ENCODE assay signal across 8 mouse cellular contexts in genomic region chr7:28732341-28733142, GRCm38 (mm10). TPM values are rescaled to one million over a fixed set of nuclear protein-coding genes. Genes with fewer than 3 reads are reported as not detected.
DNase-seq lines count a peak whose midpoint lies in the region; ATAC-seq and TF ChIP-seq lines count a peak whose summit lies in the region.

No protein-coding gene starts in this region.

- H3K27ac ChIP-seq in forebrain, embryonic 10.5 days: peak overlapping the region; percentile 75
- H3K27ac ChIP-seq in heart, postnatal 0 days (ENCODE audit: low read depth): no peak overlapping the region

- peaks cover 17% of the 10 kb centered on the region for H3K27me3 ChIP-seq in forebrain, embryonic 10.5 days (ENCODE audit: poor library complexity, severe bottlenecking)
- H3K27me3 ChIP-seq in heart, postnatal 0 days (ENCODE audit: control insufficient read depth, insufficient read depth, low read length): no peaks in the 10 kb centered on the region

- H3K9ac ChIP-seq in heart, postnatal 0 days (replicated peaks; ENCODE audit: low read depth, low read length): peak overlapping the region; percentile 32; the same call in 1 of the 2 replicates

- peak; percentile 98 for DNase-seq in R1 (ENCODE audit: low read depth, low spot score)
- DNase-seq in c-Kit-positive CD71-positive TER-119-negative erythroid progenitor cells, embryonic 14.5 days (ENCODE audit: low read depth): peak; percentile 82
- peak; percentile 87 for DNase-seq in forebrain, embryonic 10.5 days (ENCODE audit: extremely low spot score, low spot score)
- DNase-seq in heart, postnatal 0 days (ENCODE audit: low spot score): peak; percentile 45
- DNase-seq in kidney, postnatal 10 days: peak; percentile 89
- peak; percentile 90 for DNase-seq in lung, postnatal 25 days (ENCODE audit: low spot score)
- DNase-seq in retina, adult 2 months (ENCODE audit: low read depth, low spot score): peak; percentile 61
- peak; percentile 61 to 79 for DNase-seq in urinary bladder, postnatal 36 days (ENCODE audit: low spot score in 2 of 2)

- H3K36me3 ChIP-seq in forebrain, embryonic 10.5 days (replicated peaks): peaks cover 35% of the 10 kb centered on the region
- H3K36me3 ChIP-seq in heart, postnatal 0 days (replicated peaks; ENCODE audit: control insufficient read depth, insufficient read depth, low read length): peaks cover 14% of the 10 kb centered on the region

- ATAC-seq in heart, postnatal 0 days (ENCODE audit: insufficient read depth, low read depth): peak; percentile 84

- H3K4me1 ChIP-seq in forebrain, embryonic 10.5 days: peaks cover 19% of the 10 kb centered on the region
- peaks cover 9% of the 10 kb centered on the region for H3K4me1 ChIP-seq in heart, postnatal 0 days (ENCODE audit: control insufficient read depth, insufficient read depth)

- peak overlapping the region; percentile 61 for H3K4me3 ChIP-seq in forebrain, embryonic 10.5 days
- peak overlapping the region; percentile 42 for H3K4me3 ChIP-seq in heart, postnatal 0 days (ENCODE audit: low read depth, low read length)

- peak overlapping the region; percentile 62 for H3K4me2 ChIP-seq in heart, postnatal 0 days (ENCODE audit: low read depth, low read length)

- no peak for TF ChIP-seq EP300 in heart, postnatal 0 days (IDR thresholded peaks at IDR 0.05; ENCODE audit: low read depth)

- no peak for TF ChIP-seq CTCF in heart, postnatal 0 days (IDR thresholded peaks at IDR 0.05; ENCODE audit: low read depth)

- WGBS in forebrain, embryonic 10.5 days: 3% methylated on average over 58 of the region's 58 CpGs
- WGBS in heart, postnatal 0 days: 6% methylated on average over 58 of the region's 58 CpGs

- peaks cover 12% of the 10 kb centered on the region for H3K9me3 ChIP-seq in forebrain, embryonic 10.5 days
- peaks cover 12% of the 10 kb centered on the region for H3K9me3 ChIP-seq in heart, postnatal 0 days (replicated peaks; ENCODE audit: control insufficient read depth, low read length)

RNA-seq across cellular contexts. Expression of gene Mrps12, which starts 9.1 kb away (rescaled TPM):
- 156 and 161 TPM in 2 replicates for polyA plus RNA-seq in forebrain, embryonic 10.5 days (2016; fragmentation: Nextera tagmentation; extraction: Ambion mirVana)
- 73.9 and 95.4 TPM in 2 replicates for total RNA-seq in heart, postnatal 0 days (2014; rRNA removed; ENCODE audit: low replicate concordance)
- polyA plus RNA-seq in heart, postnatal 0 days (2015; fragmentation: Nextera tagmentation; extraction: Ambion mirVana): 133 and 134 TPM in 2 replicates

RNA-seq across cellular contexts. Expression of gene Sars2, which starts 9.2 kb away (rescaled TPM):
- polyA plus RNA-seq in forebrain, embryonic 10.5 days (2016; fragmentation: Nextera tagmentation; extraction: Ambion mirVana): 40.7 and 43.4 TPM in 2 replicates
- 22.6 and 33.4 TPM in 2 replicates for total RNA-seq in heart, postnatal 0 days (2014; rRNA removed; ENCODE audit: low replicate concordance)
- 15.8 and 17.0 TPM in 2 replicates for polyA plus RNA-seq in heart, postnatal 0 days (2015; fragmentation: Nextera tagmentation; extraction: Ambion mirVana)

RNA-seq across cellular contexts. Expression of gene Fbxo17, which starts 15.9 kb away (rescaled TPM):
- 10.7 and 13.9 TPM in 2 replicates for polyA plus RNA-seq in forebrain, embryonic 10.5 days (2016; fragmentation: Nextera tagmentation; extraction: Ambion mirVana)
- total RNA-seq in heart, postnatal 0 days (2014; rRNA removed; ENCODE audit: low replicate concordance): 4.7 and 7.8 TPM in 2 replicates
- polyA plus RNA-seq in heart, postnatal 0 days (2015; fragmentation: Nextera tagmentation; extraction: Ambion mirVana): 4.5 and 5.1 TPM in 2 replicates

RNA-seq across cellular contexts. Expression of gene Ccer2, which starts 23.4 kb away (rescaled TPM):
- polyA plus RNA-seq in forebrain, embryonic 10.5 days (2016; fragmentation: Nextera tagmentation; extraction: Ambion mirVana): not detected in 2 replicates
- total RNA-seq in heart, postnatal 0 days (2014; rRNA removed; ENCODE audit: low replicate concordance): not detected in 2 replicates
- not detected in 2 replicates for polyA plus RNA-seq in heart, postnatal 0 days (2015; fragmentation: Nextera tagmentation; extraction: Ambion mirVana)

RNA-seq across cellular contexts. Expression of gene Sirt2, which starts 34.0 kb away (rescaled TPM):
- polyA plus RNA-seq in forebrain, embryonic 10.5 days (2016; fragmentation: Nextera tagmentation; extraction: Ambion mirVana): 60.8 and 63.5 TPM in 2 replicates
- 44.7 and 53.0 TPM in 2 replicates for total RNA-seq in heart, postnatal 0 days (2014; rRNA removed; ENCODE audit: low replicate concordance)
- 60.6 and 61.0 TPM in 2 replicates for polyA plus RNA-seq in heart, postnatal 0 days (2015; fragmentation: Nextera tagmentation; extraction: Ambion mirVana)

Comparison
In these comparisons a context has a peak if more than half of its experiments do, and no peak if none do; other contexts are left out.
1. DNase-seq: peak in every context shown above with its lines; median percentile 98 in R1; 90 in lung, postnatal 25 days; 89 in kidney, postnatal 10 days; 87 in forebrain, embryonic 10.5 days; 82 in c-Kit-positive CD71-positive TER-119-negative erythroid progenitor cells, embryonic 14.5 days; 70 in urinary bladder, postnatal 36 days; 61 in retina, adult 2 months; 45 in heart, postnatal 0 days.